In genomic region chr4:152029087-152029486, GRCm38 (mm10) we compare ENCODE assay signal across 11 mouse cellular contexts. TPM values are rescaled to one million over a fixed set of nuclear protein-coding genes. Genes with fewer than 3 reads are reported as not detected.
DNase-seq lines count a peak whose midpoint lies in the region; ATAC-seq and TF ChIP-seq lines count a peak whose summit lies in the region.
"Had no signal": no experiment of that assay in that cellular context is flagged by ENCODE, and none has a peak within 500 bp of the region (broad histone marks: within the 10 kb centered on the region; RNA-seq: fewer than 3 reads in every experiment).

No protein-coding gene starts in this region.

- H3K4me2 ChIP-seq in lung, postnatal 0 days (replicated peaks; ENCODE audit: low read depth, low read length), result no peak overlapping the region

- ATAC-seq in CD4-positive, CD25-positive, alpha-beta regulatory T cell, adult 4 months, result no peak
- ATAC-seq in lung, postnatal 0 days, result no peak
- ATAC-seq in frontal cortex, adult (ENCODE audit: low TSS enrichment), result no peak

- no peak overlapping the region for H3K9ac ChIP-seq in lung, postnatal 0 days (replicated peaks; ENCODE audit: low read depth)

- no peaks in the 10 kb centered on the region for H3K9me3 ChIP-seq in E14TG2a.4 (ENCODE audit: low read length)
- H3K9me3 ChIP-seq in lung, postnatal 0 days (ENCODE audit: low read length), result no peaks in the 10 kb centered on the region

- DNase-seq in CD4-positive, CD25-positive, alpha-beta regulatory T cell, adult 2 months (ENCODE audit: low read depth, low spot score), result peak; percentile 60
- DNase-seq in kidney, postnatal 4 days, result peak; percentile 52
- DNase-seq in kidney, adult 18-20 months, result no peak
- peak; percentile 37 for DNase-seq in lung, postnatal 0 days (ENCODE audit: low spot score)
- DNase-seq in left cerebral cortex, adult 11 months (ENCODE audit: low spot score), result no peak
- DNase-seq: adrenal gland, postnatal 25 days; heart, postnatal 4 days had no signal

- peaks cover 22% of the 10 kb centered on the region for H3K27me3 ChIP-seq in E14TG2a.4 (ENCODE audit: insufficient read depth, low read length)
- H3K27me3 ChIP-seq in lung, postnatal 0 days (replicated peaks; ENCODE audit: insufficient read depth, low read length), result no peaks in the 10 kb centered on the region

- no peak overlapping the region for H3K4me3 ChIP-seq in E14TG2a.4 (replicated peaks; ENCODE audit: low read length)
- H3K4me3 ChIP-seq in lung, postnatal 0 days (ENCODE audit: low read depth, low read length), result no peak overlapping the region
- H3K4me3 ChIP-seq: erythroblast, embryonic 14.5 days had no signal

- WGBS in lung, postnatal 0 days, result 33% methylated on average over 5 of the region's 5 CpGs

- peak; percentile 6; the same call in 1 of the 2 replicates for TF ChIP-seq CTCF in E14TG2a.4 (conservative IDR thresholded peaks at IDR 0.05; ENCODE audit: low read length)
- peak; percentile 65 for TF ChIP-seq CTCF in lung, postnatal 0 days (IDR thresholded peaks at IDR 0.05)

- H3K27ac ChIP-seq in lung, postnatal 0 days (ENCODE audit: low read length), result no peak overlapping the region

- H3K4me1 ChIP-seq in E14TG2a.4 (replicated peaks; ENCODE audit: low read depth, low read length), result peaks cover 83% of the 10 kb centered on the region
- H3K4me1 ChIP-seq in lung, postnatal 0 days (ENCODE audit: insufficient read depth, low read depth, low read length), result peaks cover 20% of the 10 kb centered on the region; the same call in 1 of the 2 replicates

- peaks cover 32% of the 10 kb centered on the region for H3K36me3 ChIP-seq in E14TG2a.4 (ENCODE audit: insufficient read depth, low read length)
- H3K36me3 ChIP-seq in lung, postnatal 0 days (ENCODE audit: insufficient read depth, low read length), result no peaks in the 10 kb centered on the region

- no peak for TF ChIP-seq EP300 in lung, postnatal 0 days (IDR thresholded peaks at IDR 0.05)

RNA-seq across cellular contexts. Expression of gene Zbtb48, which starts 1.6 kb away (rescaled TPM):
- polyA plus RNA-seq in CD4-positive, CD25-positive, alpha-beta regulatory T cell, adult 4 months (2017; shearing (Covaris generic)), result 10 to 100 TPM; 19.9 to 26.7 TPM
- 13.2 and 13.7 TPM in 2 replicates for polyA plus RNA-seq in lung, postnatal 0 days (2015; fragmentation: Nextera tagmentation; extraction: Ambion mirVana)

RNA-seq across cellular contexts. Expression of gene Tas1r1, which starts 9.3 kb away (rescaled TPM):
- polyA plus RNA-seq in CD4-positive, CD25-positive, alpha-beta regulatory T cell, adult 4 months (2017; shearing (Covaris generic)), result not detected
- 0.21 and 0.35 TPM in 2 replicates for polyA plus RNA-seq in lung, postnatal 0 days (2015; fragmentation: Nextera tagmentation; extraction: Ambion mirVana)
- polyA plus RNA-seq: erythroblast, embryonic 14.5 days had no signal

RNA-seq across cellular contexts. Expression of gene Nol9, which starts 10.0 kb away (rescaled TPM):
- polyA plus RNA-seq in CD4-positive, CD25-positive, alpha-beta regulatory T cell, adult 4 months (2017; shearing (Covaris generic)), result 10 to 100 TPM; 11.3 to 14.9 TPM
- polyA plus RNA-seq in lung, postnatal 0 days (2015; fragmentation: Nextera tagmentation; extraction: Ambion mirVana), result 10.0 and 11.3 TPM in 2 replicates

RNA-seq across cellular contexts. Expression of gene Klhl21, which starts 20.5 kb away (rescaled TPM):
- 1 to 10 TPM; 4.0 to 4.4 TPM for polyA plus RNA-seq in CD4-positive, CD25-positive, alpha-beta regulatory T cell, adult 4 months (2017; shearing (Covaris generic))
- 13.4 and 13.7 TPM in 2 replicates for polyA plus RNA-seq in lung, postnatal 0 days (2015; fragmentation: Nextera tagmentation; extraction: Ambion mirVana)

RNA-seq across cellular contexts. Expression of gene Phf13, which starts 33.0 kb away (rescaled TPM):
- polyA plus RNA-seq in CD4-positive, CD25-positive, alpha-beta regulatory T cell, adult 4 months (2017; shearing (Covaris generic)), result 1 to 10 TPM; 1.8 to 5.0 TPM
- 18.0 TPM in 2 replicates for polyA plus RNA-seq in lung, postnatal 0 days (2015; fragmentation: Nextera tagmentation; extraction: Ambion mirVana)

Comparison
In these comparisons a context has a peak if more than half of its experiments do, and no peak if none do; other contexts are left out.
1. DNase-seq: peak in CD4-positive, CD25-positive, alpha-beta regulatory T cell, adult 2 months (single experiment), kidney, postnatal 4 days (2 of 2) and lung, postnatal 0 days (single experiment); none in kidney, adult 18-20 months (single experiment) and left cerebral cortex, adult 11 months (single experiment).